Mouse (Mus musculus): Measurements from ENCODE around the gene Gm8994. TPM values are rescaled to one million over a fixed set of nuclear protein-coding genes. Genes with fewer than 3 reads are reported as not detected.
"Not testable (repeated sequence)": the region's sequence is repeated elsewhere in the genome, so short reads cannot be mapped to it uniquely, and the experiment has no call there.

Gm8994 gene
- total RNA-seq (2021): not detected

- intact Hi-C loops (cut with DNase I): loop anchor here (10.0 kb wide), 1 partner anchor 78 kb away; no protein-coding TSS in a partner anchor
- DNase-seq (ENCODE audit: low spot score in 2 of 2): not testable (repeated sequence)
Observed at GRCm38 (mm10) chr6:136327239-136327638, at the start of gene Gm8994. Gene Gm8994, plus strand, starts transcription at chr6:136327539.

- intact Hi-C loops (cut with DNase I): no loop called here
- no peak for DNase-seq (ENCODE audit: low spot score in 2 of 2)
Observed at GRCm38 (mm10) chr6:136277685-136278084, 49.7 kb upstream of the Gm8994 start.

- intact Hi-C loops (cut with DNase I): no loop called here
- no peak for DNase-seq (ENCODE audit: low spot score in 2 of 2)
Observed at GRCm38 (mm10) chr6:136284565-136284964, 42.8 kb upstream of the Gm8994 start.

- no peak for DNase-seq (ENCODE audit: low spot score in 2 of 2)
Observed at GRCm38 (mm10) chr6:136286180-136286579, 41.2 kb upstream of the Gm8994 start.

GRCm38 (mm10) chr6:136286589-136286988 lies 40.8 kb upstream of the Gm8994 start:
- intact Hi-C loops (cut with DNase I): no loop called here
- no peak for DNase-seq (ENCODE audit: low spot score in 2 of 2)

More at GRCm38 (mm10) chr6:136286180-136286579, 41.2 kb upstream of the Gm8994 start:
- intact Hi-C loops (cut with DNase I): no loop called here

GRCm38 (mm10) chr6:136291424-136291823 lies 35.9 kb upstream of the Gm8994 start:
- intact Hi-C loops (cut with DNase I): no loop called here
- no peak for DNase-seq (ENCODE audit: low spot score in 2 of 2)

- intact Hi-C loops (cut with DNase I): no loop called here
- no peak for DNase-seq (ENCODE audit: low spot score in 2 of 2)
Observed at GRCm38 (mm10) chr6:136291951-136292714, 35.2 kb upstream of the Gm8994 start.

- intact Hi-C loops (cut with DNase I): no loop called here
- DNase-seq (ENCODE audit: low spot score in 2 of 2): no peak
Observed at GRCm38 (mm10) chr6:136293700-136294099, 33.6 kb upstream of the Gm8994 start.

- no peak for DNase-seq (ENCODE audit: low spot score in 2 of 2)
- intact Hi-C loops (cut with DNase I): no loop called here
Observed at GRCm38 (mm10) chr6:136295821-136296220, 31.5 kb upstream of the Gm8994 start.

GRCm38 (mm10) chr6:136296251-136296650 lies 31.1 kb upstream of the Gm8994 start:
- intact Hi-C loops (cut with DNase I): no loop called here
- no peak for DNase-seq (ENCODE audit: low spot score in 2 of 2)

- intact Hi-C loops (cut with DNase I): loop anchor here (5.0 kb wide), 1 partner anchor 61 kb away; no protein-coding TSS in a partner anchor
- DNase-seq (ENCODE audit: low spot score in 2 of 2): no peak
Observed at GRCm38 (mm10) chr6:136303514-136303913, 23.8 kb upstream of the Gm8994 start.

- DNase-seq (ENCODE audit: low spot score in 2 of 2): peak; percentile 34 to 46
- intact Hi-C loops (cut with DNase I): loop anchor here (2.0 to 5.0 kb wide), 2 partner anchors 62 to 132 kb away; partner anchors contain the start of gene Grin2b
Observed at GRCm38 (mm10) chr6:136304369-136304988, 22.9 kb upstream of the Gm8994 start.

GRCm38 (mm10) chr6:136309487-136309886 lies 17.9 kb upstream of the Gm8994 start:
- DNase-seq (ENCODE audit: low spot score in 2 of 2): no peak
- intact Hi-C loops (cut with DNase I): no loop called here

GRCm38 (mm10) chr6:136328416-136328815 lies 1.1 kb downstream of the Gm8994 start:
- intact Hi-C loops (cut with DNase I): loop anchor here (10.0 kb wide), 1 partner anchor 76 kb away; no protein-coding TSS in a partner anchor
- not testable (repeated sequence) for DNase-seq (ENCODE audit: low spot score in 2 of 2)

- no peak for DNase-seq (ENCODE audit: low spot score in 2 of 2)
- intact Hi-C loops (cut with DNase I): loop anchor here (5.0 kb wide), 1 partner anchor 98 kb away; no protein-coding TSS in a partner anchor
Observed at GRCm38 (mm10) chr6:136340669-136341068, 13.3 kb downstream of the Gm8994 start.

GRCm38 (mm10) chr6:136341093-136341492 lies 13.8 kb downstream of the Gm8994 start:
- intact Hi-C loops (cut with DNase I): loop anchor here (5.0 kb wide), 1 partner anchor 99 kb away; no protein-coding TSS in a partner anchor
- no peak for DNase-seq (ENCODE audit: low spot score in 2 of 2)

GRCm38 (mm10) chr6:136343868-136344267 lies 16.5 kb downstream of the Gm8994 start:
- DNase-seq (ENCODE audit: low spot score in 2 of 2): no peak
- intact Hi-C loops (cut with DNase I): loop anchor here (2.0 to 5.0 kb wide), 2 partner anchors 102 to 171 kb away; partner anchors contain the start of gene Grin2b

- intact Hi-C loops (cut with DNase I): loop anchor here (2.0 kb wide), 1 partner anchor 172 kb away; the partner anchor contains the start of gene Grin2b
- no peak for DNase-seq (ENCODE audit: low spot score in 2 of 2)
Observed at GRCm38 (mm10) chr6:136345034-136345433, 17.7 kb downstream of the Gm8994 start.

- intact Hi-C loops (cut with DNase I): loop anchor here (2.0 kb wide), 1 partner anchor 173 kb away; the partner anchor contains the start of gene Grin2b
- DNase-seq (ENCODE audit: low spot score in 2 of 2): no peak
Observed at GRCm38 (mm10) chr6:136345641-136346040, 18.3 kb downstream of the Gm8994 start.

GRCm38 (mm10) chr6:136347053-136347452 lies 19.7 kb downstream of the Gm8994 start:
- DNase-seq (ENCODE audit: low spot score in 2 of 2): no peak
- intact Hi-C loops (cut with DNase I): no loop called here
